Mouse (Mus musculus) ES-E14 (cell line): ENCODE measurements around the gene Nfasc.

Experiments used
- MAFK ChIP-seq: IDR thresholded peaks from 2 replicates; pipeline ENCODE4 v1.6.1; 2014; ENCODE audit warnings: mild to moderate bottlenecking, low read depth, low read length, inconsistent platforms; ENCODE audit not compliant: insufficient read depth
- ZNF384 ChIP-seq: IDR thresholded peaks from 2 replicates; pipeline ENCODE4 v1.6.1; 2012; ENCODE audit warnings: low read depth, low read length, inconsistent platforms

DNA sequence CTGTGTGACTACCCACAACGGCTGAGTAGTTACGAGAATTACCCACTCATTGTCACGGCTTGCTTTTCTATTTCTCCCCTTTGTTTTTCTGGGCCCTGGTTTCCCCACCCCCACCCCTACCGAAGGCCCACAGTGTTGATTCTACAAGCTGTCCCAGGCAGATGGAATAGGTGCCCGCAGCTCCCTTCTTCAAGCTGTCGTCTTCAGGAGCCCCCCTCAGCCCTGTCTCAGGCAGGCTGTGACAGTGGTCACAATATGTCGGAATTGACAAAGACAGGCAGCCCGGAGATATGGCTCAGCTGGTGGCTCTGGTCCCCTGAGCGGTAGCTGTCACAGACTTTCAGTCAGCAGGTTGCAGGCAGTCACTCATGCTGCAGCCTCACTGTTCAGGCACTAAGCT lies 90.9 kb downstream of the Nfasc start:
- TF ChIP-seq ZNF384, result no peak
- no peak for TF ChIP-seq MAFK
